Mouse (Mus musculus) embryo, embryonic 10.5 days (tissue): Measurements from ENCODE around the gene Serhl.
"Not testable (repeated sequence)": the region's sequence is repeated elsewhere in the genome, so short reads cannot be mapped to it uniquely, and the experiment has no call there.

ENCODE experiments used
- DNase-seq: peaks from one replicate; pipeline ENCODE4 v3.0.0-alpha.2; 2015; ENCODE audit warnings: low spot score

The Serhl gene

GRCm38 (mm10) chr15:83126582-83126981 is 37.3 kb downstream of the Serhl start:
- DNase-seq, result no peak

DNA sequence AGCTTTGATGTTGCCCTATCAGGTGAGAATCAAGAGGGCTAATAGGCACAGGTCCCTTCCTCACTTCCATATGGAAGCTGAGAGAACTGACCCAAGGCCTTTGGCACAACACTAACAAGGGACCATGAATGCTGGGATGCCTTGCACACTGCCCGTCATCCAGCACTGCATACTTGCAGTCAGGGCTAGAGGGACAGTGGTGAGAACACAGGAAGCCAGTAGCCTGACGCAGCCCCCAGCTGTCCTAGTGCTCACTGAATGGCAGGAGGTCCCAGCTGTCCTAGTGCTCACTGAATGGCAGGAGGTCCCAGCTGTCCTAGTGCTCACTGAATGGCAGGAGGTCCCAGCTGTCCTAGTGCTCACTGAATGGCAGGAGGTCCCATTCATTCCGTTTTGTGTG is 37.7 kb downstream of the Serhl start:
- not testable (repeated sequence) for DNase-seq

DNA sequence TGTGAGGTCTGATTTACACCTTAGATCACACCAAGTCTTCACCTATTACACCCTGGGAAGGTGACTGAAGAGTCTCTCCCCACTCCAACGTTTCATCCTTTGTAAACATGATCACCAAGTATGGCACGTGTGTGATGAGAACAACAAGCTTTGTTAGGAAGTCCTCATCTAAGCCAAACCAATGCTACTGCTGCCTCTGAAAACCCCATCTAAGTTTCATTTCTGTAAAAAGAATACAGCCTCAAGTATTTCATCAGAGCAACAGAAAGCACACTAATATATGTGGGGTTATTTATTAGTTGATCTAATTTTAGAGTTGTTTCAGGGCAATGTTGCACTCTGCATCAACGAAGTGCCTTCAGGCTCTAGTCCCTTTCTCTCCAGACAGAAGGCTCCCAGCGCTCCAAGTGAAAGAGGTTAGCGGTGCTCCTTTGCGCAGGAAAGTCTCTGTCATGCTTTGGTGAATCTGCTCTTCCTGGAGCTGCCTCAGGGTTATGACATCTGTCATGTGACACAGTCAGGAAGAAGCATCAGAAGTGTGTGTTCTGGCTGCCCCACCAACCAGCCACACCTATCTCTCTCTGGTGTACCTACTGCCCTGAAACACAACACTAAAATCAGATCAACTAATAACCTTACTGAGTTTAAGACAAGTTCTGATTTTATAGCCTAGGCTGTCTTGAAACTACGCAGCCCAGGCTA is 40.4 kb downstream of the Serhl start:
- DNase-seq, result no peak

DNA sequence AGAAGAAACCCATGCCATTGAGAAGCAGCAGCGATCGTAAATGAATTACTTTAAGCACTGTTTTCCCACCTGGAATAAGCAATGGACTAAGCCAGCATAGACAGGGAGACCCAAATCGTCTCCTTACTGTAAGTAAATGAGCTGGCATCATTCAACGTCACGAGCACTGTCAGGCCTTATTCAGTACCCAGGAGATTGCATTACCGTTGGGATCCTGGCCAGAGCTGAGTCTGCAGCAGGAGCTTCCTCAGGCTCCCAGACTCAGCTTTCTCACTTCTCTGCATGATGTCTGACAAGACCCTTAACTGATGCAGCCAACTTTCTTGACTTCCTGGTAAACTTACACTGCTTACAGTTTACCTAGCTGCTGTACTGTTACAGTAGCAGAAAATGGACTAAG is 45.4 kb downstream of the Serhl start:
- no peak for DNase-seq

GRCm38 (mm10) chr15:83135654-83136053 is 46.3 kb downstream of the Serhl start:
- no peak for DNase-seq

GRCm38 (mm10) chr15:83142861-83143260 is 53.6 kb downstream of the Serhl start:
- no peak for DNase-seq

DNA sequence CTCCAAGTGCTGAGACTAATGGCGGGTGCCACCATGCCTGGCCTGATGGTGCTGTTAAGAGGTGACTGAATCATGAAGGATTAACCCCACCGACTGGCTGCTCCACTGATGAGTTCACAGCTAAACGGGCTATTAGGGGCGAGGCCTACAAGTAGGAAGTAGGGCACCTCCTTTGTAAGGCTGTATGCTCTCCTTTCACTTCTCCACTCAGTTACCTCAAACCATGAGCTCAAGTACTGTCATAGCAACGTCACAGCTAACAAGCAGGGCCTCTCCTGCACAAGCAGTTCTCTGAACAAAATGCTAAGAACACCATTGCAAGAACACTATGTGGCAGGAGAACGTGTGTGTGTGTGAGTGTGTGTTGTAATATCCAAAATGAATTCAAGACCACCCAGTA is 56.2 kb downstream of the Serhl start:
- DNase-seq, result no peak

- DNase-seq, result peak; percentile 44
Measured at GRCm38 (mm10) chr15:83148395-83148794, 59.1 kb downstream of the Serhl start.

DNA sequence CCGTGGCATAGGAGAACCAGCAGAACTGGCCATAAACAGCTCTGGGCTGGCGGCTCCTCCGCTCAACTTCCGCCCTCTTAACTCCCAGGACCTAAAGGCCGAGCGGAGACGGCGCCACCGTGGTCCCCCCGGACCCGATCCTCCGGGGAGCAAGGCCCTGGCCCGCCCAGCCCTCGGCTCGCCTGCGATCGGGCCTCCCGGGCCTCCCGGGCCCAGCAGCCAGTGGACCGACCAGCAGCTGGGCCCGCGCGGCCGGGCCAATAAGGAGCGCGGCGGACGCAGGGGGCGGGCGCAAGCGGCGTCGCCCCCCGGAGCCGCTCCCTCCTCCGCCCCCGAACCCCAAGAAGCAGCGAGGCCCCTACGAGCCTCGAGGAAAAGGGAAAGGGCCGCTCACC is 59.5 kb downstream of the Serhl start:
- DNase-seq, result no peak

DNA sequence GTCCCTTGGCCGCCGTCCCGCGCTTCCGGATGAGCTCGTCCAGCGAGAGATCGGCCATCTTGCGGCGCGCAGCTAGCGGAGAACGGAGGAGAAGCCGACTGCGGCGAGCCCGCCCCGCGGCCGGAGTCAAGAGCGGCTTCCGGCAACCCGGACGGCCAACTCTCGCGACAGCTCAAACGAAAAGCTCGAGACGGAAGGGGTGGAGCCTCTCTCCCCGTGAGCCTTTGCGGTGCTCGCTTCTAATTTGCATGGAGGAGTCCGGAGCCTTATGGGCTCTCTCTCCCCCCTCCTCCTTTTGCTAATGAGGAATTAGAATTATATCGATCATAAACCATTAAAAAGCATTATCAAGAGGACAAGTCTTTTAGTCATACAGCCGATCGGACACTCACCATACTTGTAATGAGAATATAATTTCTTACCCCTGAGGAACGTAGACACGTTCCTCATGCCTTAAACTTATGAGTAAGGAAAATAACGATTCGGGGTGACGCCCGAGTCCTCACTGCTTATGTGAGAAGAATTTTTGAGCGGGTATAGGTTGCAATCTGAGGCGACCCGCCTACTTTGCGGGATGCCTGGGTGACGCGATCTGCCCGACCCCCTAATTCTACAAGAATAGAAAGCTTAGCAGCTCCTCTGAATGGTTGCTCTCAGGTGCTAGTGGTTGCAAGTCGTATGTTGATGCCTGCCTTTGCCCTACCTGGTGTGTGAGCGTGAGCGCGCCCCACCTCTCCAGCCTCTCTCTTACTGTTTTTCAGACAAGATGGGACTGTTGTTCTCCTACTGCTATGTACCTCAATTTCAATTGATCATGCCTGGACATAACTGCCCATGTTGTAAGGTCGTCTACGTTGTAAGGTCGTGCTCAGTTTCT is 60.1 kb downstream of the Serhl start, which contains the start of gene Poldip3:
Gene Poldip3 (minus strand): TSS at position 189 of the 877 bp plus-strand sequence.
- peak; percentile 99 for DNase-seq

DNA sequence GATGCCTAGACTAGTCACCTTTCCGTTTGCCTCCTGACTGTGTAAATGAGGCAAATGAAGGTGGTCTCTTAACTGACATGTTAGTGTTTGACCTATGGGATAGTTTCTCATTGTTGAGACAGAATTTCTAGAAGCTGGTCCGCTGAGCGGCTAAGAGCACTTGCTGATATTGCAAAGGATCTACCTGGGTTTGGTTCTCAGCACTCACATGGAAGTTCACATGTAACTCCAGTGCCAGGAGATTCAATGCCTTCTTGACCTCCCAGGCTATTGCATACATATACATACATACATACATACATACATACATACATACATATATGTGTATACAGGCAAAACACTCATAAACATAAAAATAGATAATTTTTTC is 60.8 kb downstream of the Serhl start:
- no peak for DNase-seq

- DNase-seq, result no peak
Measured at GRCm38 (mm10) chr15:83150694-83151093, 61.4 kb downstream of the Serhl start.

GRCm38 (mm10) chr15:83154309-83154708 is 65.0 kb downstream of the Serhl start:
- DNase-seq, result no peak

DNA sequence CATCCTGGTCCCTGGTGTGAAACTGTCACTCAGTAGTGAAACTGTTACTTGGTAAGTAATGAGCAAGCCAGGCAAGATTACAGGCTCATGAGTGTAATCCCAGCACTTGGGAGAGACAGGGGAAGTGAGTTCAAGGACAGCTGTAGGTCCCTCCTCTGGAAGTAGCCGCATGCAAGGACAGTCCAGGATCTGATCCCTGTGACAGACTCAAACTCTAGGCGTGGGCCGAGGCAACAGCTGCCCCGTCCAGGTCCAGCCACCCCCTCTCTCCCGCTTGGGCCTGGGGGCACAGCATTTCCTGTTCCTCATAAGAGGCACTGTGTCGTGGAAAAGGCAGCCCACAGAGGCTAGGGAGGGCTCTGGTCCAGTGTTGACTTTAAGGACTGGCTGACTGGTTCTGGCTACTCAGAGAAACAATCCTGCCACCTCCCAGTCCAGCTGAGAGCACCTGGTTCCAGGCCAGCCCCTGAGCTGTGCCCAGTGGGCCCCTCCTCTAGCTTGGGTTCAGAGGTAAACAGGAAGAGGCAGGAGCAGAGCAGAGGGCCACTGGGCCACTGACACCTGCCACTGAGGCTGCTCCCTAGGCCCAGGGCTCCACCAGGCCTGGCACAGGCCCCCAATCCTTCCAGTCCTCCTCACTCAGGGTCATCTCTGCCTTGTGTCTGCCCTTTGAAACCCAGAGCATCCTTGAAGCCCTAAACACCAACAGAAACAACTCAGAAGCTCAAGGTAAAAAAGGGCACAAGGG is 66.5 kb downstream of the Serhl start:
- no peak for DNase-seq

DNA sequence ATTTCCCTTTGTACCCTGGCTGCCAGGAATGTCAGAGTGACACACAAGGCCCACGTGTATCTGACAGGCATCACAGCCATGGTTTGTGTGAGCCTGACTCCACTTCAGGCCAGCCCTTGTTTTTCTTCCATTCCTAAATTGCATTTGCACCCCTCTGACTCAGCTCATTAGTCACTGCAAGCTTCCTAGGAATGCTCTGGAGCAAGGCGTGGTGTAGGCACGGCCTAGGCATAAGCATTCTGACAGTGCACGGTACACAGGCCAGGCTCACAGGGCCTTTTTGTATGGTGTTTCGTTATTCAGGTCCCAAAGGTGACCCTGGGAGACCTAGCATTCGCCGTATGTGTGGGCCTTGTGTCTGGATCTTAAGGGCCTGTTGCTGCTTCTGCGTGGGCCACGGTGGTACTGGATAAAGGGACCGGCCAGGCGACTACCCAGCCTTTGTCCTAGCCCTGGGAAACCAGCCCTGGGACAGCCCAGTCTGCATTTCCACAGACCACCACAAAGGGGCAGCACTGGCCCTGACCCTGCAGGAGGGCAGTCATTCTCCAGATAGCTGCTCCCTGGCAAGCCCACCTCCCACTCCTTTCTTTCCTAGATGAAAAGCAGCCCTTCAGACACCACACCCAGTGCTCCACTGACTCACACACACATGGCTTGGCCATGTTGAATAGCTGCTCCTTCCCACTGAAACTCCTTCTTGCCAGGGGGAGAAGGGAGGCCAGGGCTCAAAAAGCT is 67.8 kb downstream of the Serhl start:
- peak; percentile 71 for DNase-seq

- DNase-seq, result no peak
Measured at GRCm38 (mm10) chr15:83157667-83158064, 68.4 kb downstream of the Serhl start.

DNA sequence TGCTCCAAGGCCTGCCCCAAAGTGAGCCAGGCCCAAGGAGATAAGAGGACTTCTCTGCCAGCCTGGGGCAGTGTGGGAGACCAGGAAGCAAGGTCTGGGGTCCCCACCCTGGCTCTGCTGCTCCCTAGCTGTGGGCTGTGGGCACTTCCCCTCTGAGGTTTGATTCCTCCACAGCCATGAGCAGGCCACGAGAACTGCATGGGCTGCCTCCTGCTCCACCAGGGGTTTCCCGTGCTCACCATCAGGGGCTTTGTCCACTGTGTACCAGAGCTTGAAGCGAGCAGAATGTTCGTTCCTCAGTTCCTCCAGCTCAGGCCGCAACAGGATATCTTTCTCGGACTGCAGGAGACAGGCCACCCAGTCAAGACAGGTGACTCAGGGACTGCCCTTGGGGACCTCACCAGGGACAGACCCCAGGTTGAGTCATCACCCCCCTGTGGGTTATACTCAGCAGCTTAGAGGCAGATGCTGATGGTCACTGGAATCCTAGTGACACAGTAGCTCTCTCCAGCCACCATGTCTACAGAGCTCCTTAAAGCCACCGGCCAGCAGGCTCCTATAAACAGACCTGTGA is 69.4 kb downstream of the Serhl start:
- DNase-seq, result no peak

DNA sequence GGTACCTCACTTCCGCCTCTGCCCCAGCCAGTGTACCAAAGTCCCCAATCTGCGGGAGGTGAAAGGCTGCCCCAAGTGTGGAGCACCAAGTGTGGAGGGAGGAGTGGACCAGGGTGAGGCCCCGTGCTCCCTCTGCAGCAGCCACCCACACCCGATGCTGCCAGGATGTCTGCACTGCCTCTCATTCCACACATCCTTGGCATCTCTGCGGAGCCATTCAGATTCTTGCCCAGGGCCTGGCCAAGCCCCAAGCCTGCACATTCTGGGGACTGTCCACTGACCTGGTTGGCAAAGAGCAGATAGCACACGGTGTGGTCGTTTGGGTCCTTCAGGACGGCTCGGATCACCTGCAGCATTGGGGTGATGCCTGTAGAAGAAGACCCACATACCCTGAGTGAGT is 70.5 kb downstream of the Serhl start:
- no peak for DNase-seq

DNA sequence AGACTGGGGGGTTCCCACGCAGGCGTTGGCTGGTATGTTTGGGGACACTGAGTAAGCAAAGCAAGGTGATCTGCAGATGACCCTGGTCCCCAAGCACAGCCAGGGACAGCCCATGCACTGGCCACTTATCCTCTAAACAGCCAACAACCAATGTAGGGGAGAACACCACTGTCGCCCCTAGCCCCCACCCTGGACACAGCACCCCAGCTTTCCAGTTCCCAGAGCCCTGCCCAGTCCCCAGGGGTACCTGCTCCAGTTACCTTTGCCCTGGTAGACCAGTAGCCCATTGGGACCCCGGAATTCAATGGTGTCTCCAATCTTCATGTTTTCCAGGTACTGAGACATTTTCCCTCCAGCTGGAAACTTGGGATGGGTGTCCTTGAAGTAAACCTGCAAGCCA is 71.3 kb downstream of the Serhl start:
- DNase-seq, result no peak

GRCm38 (mm10) chr15:83161062-83161748 is 71.9 kb downstream of the Serhl start:
- peak; percentile 61 for DNase-seq

GRCm38 (mm10) chr15:83162001-83162400 is 72.7 kb downstream of the Serhl start:
- no peak for DNase-seq
